Mouse (Mus musculus) cerebellum, postnatal 25 days (tissue): ENCODE measurements around the gene Tas2r114.

ENCODE experiments used
- DNase-seq, 2 experiments: peaks; one replicate each; pipeline ENCODE4 v3.0.0; 2021; ENCODE audit warnings: mixed read lengths in 2 of 2

Gene Tas2r114

DNA sequence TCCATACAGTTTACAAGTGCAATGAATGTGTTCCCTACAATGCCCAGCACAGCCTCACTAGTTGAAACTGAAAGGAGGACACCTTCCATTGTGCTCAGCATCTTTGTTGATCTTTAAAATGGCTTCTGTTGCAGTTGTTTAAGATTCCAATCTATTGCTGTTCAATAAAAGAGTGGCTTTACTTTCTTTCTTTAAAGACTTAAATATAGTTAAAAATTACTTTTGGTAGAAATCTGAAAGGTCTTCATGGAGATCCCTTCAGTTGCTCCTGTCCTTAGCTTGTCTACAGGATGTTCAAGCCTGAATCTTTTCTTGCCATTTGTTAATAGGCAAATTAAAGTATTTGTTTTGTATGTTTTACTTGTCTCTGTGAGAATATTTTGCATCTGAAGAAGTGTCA, at the start of gene Tas2r114:
Gene Tas2r114, minus strand, starts transcription at position 101 of the 400 bp plus-strand sequence.
- DNase-seq: no peak

- no peak for DNase-seq
Observed at GRCm38 (mm10) chr6:131712803-131713202, 22.9 kb upstream of the Tas2r114 start.

GRCm38 (mm10) chr6:131687395-131687794, 2.5 kb downstream of the Tas2r114 start, which contains the start of gene Tas2r105:
Gene Tas2r105, minus strand, starts transcription at chr6:131687495.
- DNase-seq: no peak

DNA sequence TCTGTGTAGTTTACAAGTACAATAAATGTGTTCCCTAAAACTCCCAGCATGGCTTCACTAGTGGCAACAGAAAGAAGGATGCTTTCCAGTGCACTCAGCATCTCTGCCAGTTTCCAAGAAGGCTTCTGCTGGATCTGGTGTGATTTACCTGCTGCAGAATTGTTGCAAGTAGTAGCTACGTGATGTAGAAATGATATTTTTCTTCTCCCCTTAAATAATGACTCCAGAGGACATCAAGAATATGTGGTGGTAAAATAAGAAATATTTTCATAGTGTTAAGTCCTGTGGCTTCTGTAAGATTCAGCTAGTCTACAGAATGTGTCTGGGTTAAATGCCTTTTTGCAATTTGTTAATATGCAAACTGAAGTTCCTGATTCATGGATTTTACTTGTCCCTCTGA, 4.2 kb downstream of the Tas2r114 start, which contains the start of gene Tas2r104:
Gene Tas2r104, minus strand, starts transcription at position 101 of the 400 bp plus-strand sequence.
- DNase-seq: no peak

DNA sequence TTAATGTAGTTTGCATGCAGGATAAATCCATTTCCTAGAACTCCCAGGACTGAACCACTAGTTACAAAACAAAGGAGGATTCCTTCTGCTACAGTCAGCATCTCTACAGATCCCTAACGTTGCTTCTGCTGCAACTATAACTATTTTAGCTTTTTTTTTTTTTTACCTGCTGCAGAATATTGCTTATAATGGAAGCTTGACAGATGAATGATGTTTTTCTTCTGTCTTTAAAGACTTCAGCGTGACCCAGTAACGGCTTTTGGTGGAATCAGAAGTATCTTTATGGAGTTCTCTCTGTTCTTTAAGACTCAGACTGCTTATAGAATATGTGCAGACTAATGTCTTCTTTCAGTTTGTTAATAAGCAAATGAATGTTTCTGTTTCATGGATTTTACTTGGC, 11.1 kb downstream of the Tas2r114 start, which contains the start of gene Tas2r106:
Gene Tas2r106, minus strand, starts transcription at position 101 of the 400 bp plus-strand sequence.
- DNase-seq: no peak

DNA sequence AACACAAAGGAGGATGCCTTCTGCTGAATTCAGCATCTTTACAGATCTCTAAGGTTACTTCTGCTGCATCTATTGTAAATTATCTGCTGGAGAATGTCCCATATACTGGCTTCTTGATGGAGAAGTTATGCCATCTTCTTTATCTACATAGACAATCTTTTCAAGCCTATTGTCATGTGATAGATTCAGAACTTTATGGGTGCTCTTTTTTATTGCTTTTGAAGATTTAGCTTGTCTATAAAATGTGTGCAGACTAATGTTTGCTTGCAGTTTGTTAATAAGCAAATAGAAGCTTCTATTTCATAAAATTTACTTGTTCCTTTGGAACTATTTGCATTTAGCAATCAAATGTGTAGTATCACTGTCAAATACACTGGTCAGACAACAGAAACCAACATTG, 29.8 kb downstream of the Tas2r114 start, which contains the start of gene Tas2r107:
Gene Tas2r107, minus strand, starts transcription at position 101 of the 400 bp plus-strand sequence.
- no peak for DNase-seq
